Mouse (Mus musculus) limb, embryonic 11.5 days (tissue): Measurements from ENCODE around the gene Akr1b10. TPM values are rescaled to one million over a fixed set of nuclear protein-coding genes. Genes with fewer than 3 reads are reported as not detected.
A peak's percentile ranks its signal among the peaks of the same experiment; 100 is the strongest.

Source experiments
- ATAC-seq: fragments of 200-750 bp; cut with Nextera tagmentation; 2 replicates; pipeline ENCODE4 v1.8.0; 2017; ENCODE audit warnings: low read depth; ENCODE audit not compliant: insufficient number of reproducible peaks, low FRiP score, low TSS enrichment
- DNase-seq: peaks from one replicate; pipeline ENCODE4 v3.0.0-alpha.2; 2015; ENCODE audit warnings: low spot score
- H3K27ac ChIP-seq: fragments of 300-500 bp; sonication (generic); replicated peaks from 2 replicates; pipeline ENCODE4 v1.5.1; 2014; ENCODE audit warnings: low read depth, mild to moderate bottlenecking, low read length
- H3K27me3 ChIP-seq: fragments of 300-500 bp; sonication (generic); 2 replicates; pipeline ENCODE4 v1.6.1; 2014; ENCODE audit warnings: mild to moderate bottlenecking, low read length, mixed read lengths; ENCODE audit not compliant: control insufficient read depth, insufficient read depth
- H3K36me3 ChIP-seq: fragments of 300-500 bp; sonication (generic); 2 replicates; pipeline ENCODE4 v1.6.1; 2014; ENCODE audit warnings: mild to moderate bottlenecking, low read length, moderate library complexity, mixed read lengths; ENCODE audit not compliant: control insufficient read depth, insufficient read depth
- H3K4me1 ChIP-seq: fragments of 300-500 bp; sonication (generic); 2 replicates; pipeline ENCODE4 v1.6.1; 2014; ENCODE audit warnings: low read length, mixed read lengths; ENCODE audit not compliant: control insufficient read depth, insufficient read depth
- H3K4me2 ChIP-seq: fragments of 300-500 bp; sonication (generic); 2 replicates; pipeline ENCODE4 v1.6.1; 2014; ENCODE audit warnings: low read depth, mild to moderate bottlenecking, moderate library complexity; ENCODE audit not compliant: severe bottlenecking
- H3K4me3 ChIP-seq: fragments of 300-500 bp; sonication (generic); 2 replicates; pipeline ENCODE4 v1.5.1; 2014; ENCODE audit warnings: low read depth, low read length
- H3K9ac ChIP-seq: fragments of 300-500 bp; sonication (generic); 2 replicates; pipeline ENCODE4 v1.6.1; 2014; ENCODE audit warnings: mild to moderate bottlenecking, low read length
- H3K9me3 ChIP-seq: fragments of 300-500 bp; sonication (generic); 2 replicates; pipeline ENCODE4 v1.6.1; 2016; ENCODE audit warnings: low read length; ENCODE audit not compliant: control insufficient read depth
- WGBS: fragments of 180-500 bp; shearing (Covaris S2); extraction: QIAGEN DNeasy Blood & Tissue Kit; methylation state at CpG from one replicate; pipeline ENCODE4 v1.1.7; 2014; 5-methylcytosine and 5-hydroxymethylcytosine counted together
- polyA plus RNA-seq: library from polyadenylated mRNA; unstranded; fragments of >200 nt; fragmentation: Nextera tagmentation; extraction: Ambion mirVana; gene quantifications from 2 replicates; pipeline ENCODE4 v1.2.1, GENCODE M21; 2014

Akr1b10 gene
- polyA plus RNA-seq, 1 experiment from 2014 or later: 17.7 TPM

DNA sequence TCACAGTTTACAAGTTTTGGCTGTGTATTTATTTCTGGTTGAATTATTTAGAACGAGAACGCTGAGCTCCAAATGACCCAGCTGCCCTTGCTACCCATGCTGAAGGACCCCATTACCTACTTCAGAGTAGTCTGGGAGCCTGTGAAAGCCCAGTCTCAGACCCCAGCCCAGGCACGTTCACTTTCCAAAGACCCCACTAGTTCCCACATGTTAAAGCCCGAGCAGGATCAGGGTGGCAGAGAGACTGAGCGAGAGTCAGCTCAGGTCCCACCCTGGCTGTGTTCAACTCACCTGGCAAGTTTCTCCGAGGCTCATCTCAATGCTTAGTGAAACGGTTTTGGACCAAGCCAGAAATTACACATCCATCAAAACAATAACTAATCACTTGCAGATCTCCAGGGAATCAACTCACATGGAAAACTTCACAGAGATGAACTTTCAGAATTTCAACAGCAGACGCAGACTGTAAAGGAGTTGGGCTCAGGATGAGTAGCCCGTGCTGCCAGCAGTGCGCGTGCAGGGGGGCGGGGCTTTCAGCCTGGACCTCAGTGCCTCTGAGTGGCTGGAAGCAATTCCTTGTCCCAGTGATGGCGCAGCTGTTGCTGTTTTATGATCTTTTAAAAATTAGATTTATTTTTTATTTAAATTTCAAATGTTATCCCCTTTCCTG lies 818 bp downstream of the Akr1b10 start:
- Histone ChIP-seq H3K27ac (no peak overlapping the region), H3K4me1 (no peaks in the 10 kb centered on the region), H3K36me3 (no peaks in the 10 kb centered on the region), H3K9ac (peak overlapping the region; percentile 17; the same call in 1 of the 2 replicates), H3K4me2 (peak overlapping the region; percentile 66), H3K4me3 (peak overlapping the region; percentile 41), H3K9me3 (no peaks in the 10 kb centered on the region), H3K27me3 (no peaks in the 10 kb centered on the region)
- DNase-seq (peak; percentile 67), ATAC-seq (peak; percentile 73; the same call in 1 of the 2 replicates)
- WGBS: 2% methylated on average over 13 of the region's 13 CpGs

DNA sequence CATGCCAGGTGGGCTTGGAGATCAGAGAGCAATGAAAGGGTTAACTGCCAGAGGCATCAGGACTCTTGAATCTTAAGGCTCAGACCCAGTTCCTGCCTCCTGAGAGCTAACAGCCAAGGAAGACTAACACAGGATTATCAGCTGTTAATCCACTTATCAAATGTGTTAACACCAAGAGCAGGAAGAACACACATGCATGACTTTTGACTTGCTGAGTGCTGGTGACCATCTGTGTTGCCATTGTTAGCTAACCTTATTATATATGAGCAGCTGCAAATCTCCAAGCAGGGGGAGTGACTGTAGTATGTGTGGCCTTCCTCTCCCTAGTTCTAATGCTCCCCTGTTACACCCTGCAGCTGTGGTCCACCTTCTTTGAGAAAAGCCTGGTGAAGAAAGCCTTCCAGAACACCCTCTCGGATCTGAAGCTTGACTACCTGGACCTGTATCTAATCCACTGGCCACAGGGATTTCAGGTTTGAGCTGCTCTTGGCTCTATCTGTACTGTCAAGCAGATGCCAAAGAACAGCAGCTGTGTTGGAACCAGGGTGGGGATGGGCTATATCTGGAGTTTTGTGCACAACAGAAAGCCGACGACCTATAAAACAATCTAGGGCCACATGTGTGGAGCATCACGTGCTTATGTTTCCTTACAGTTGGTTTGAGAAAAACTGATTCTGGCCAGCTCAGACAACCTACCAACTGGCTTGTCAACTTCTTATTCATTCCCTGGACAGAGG lies 4.6 kb downstream of the Akr1b10 start:
- no peak overlapping the region for H3K9ac ChIP-seq
- H3K27ac ChIP-seq: no peak overlapping the region
- WGBS: 86% methylated on average over 4 of the region's 4 CpGs
- H3K4me1 ChIP-seq: no peaks in the 10 kb centered on the region
- DNase-seq (no peak), ATAC-seq (no peak)
- H3K27me3 ChIP-seq: no peaks in the 10 kb centered on the region
- H3K9me3 ChIP-seq: no peaks in the 10 kb centered on the region
- H3K4me3 ChIP-seq: no peak overlapping the region
- H3K4me2 ChIP-seq: no peak overlapping the region
- H3K36me3 ChIP-seq: no peaks in the 10 kb centered on the region; the same call in 1 of the 2 replicates

DNA sequence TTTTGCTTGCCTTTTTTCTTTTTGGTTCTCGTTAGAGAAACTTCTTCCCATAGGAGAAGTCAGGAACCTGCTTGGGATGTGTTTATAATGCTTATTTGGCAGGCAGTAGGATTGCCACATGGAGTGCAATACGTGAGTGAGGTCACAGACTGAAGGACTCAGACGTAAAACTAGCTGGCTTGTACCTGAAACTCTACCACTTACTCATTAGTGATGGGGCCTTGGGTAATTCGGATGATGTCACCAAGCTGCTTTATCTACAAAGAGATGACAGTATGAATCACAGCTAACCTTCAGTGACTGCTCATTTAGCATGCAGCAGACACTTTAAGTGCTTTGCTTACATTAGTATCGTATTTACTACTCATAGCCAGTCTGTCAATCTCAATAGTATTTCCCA lies 11.9 kb downstream of the Akr1b10 start:
- 77% methylated on average over 5 of the region's 5 CpGs for WGBS
- Histone ChIP-seq H3K9me3 (no peaks in the 10 kb centered on the region), H3K27ac (no peak overlapping the region), H3K9ac (no peak overlapping the region), H3K4me1 (no peaks in the 10 kb centered on the region), H3K27me3 (no peaks in the 10 kb centered on the region), H3K4me3 (no peak overlapping the region), H3K4me2 (no peak overlapping the region), H3K36me3 (no peaks in the 10 kb centered on the region; the same call in 1 of the 2 replicates)
- DNase-seq (no peak), ATAC-seq (no peak)

- 90% methylated on average over 6 of the region's 6 CpGs for WGBS
- no peak for DNase-seq
- Histone ChIP-seq H3K9ac (no peak overlapping the region), H3K4me1 (no peaks in the 10 kb centered on the region), H3K36me3 (no peaks in the 10 kb centered on the region), H3K27me3 (no peaks in the 10 kb centered on the region), H3K9me3 (no peaks in the 10 kb centered on the region), H3K4me2 (no peak overlapping the region), H3K4me3 (no peak overlapping the region), H3K27ac (no peak overlapping the region)
- no peak for ATAC-seq
Observed at GRCm38 (mm10) chr6:34398431-34398830, 14.4 kb downstream of the Akr1b10 start.

- no peak overlapping the region for H3K4me2 ChIP-seq
- no peak overlapping the region for H3K9ac ChIP-seq
- H3K4me3 ChIP-seq: no peak overlapping the region
- ATAC-seq: no peak
- no peak overlapping the region for H3K27ac ChIP-seq
- no peaks in the 10 kb centered on the region for H3K36me3 ChIP-seq
- WGBS: 88% methylated on average over 13 of the region's 13 CpGs
- H3K9me3 ChIP-seq: no peaks in the 10 kb centered on the region
- no peaks in the 10 kb centered on the region for H3K27me3 ChIP-seq
- DNase-seq: no peak
- H3K4me1 ChIP-seq: no peaks in the 10 kb centered on the region
Observed at GRCm38 (mm10) chr6:34399606-34400220, 15.7 kb downstream of the Akr1b10 start.

DNA sequence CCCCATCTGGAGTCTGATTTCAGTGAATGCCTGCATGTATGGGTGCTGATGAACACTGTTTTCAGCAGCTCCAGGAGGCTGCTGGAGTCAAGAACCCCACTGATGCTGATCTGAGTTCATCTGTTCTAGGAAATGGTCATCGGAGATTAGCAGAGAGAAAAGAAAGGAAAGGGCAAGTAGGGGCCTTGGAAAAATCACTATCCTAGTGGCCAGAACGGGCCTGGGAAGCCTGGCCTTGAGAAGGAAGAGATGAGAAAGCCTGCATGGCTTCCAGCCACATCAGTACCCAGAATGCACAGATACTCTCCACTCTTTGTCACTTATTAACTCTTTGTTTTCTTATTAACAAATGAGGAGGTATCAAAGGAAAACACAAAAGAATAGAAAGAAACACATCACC lies 16.7 kb downstream of the Akr1b10 start:
- WGBS: 79% methylated on average over 2 of the region's 2 CpGs

GRCm38 (mm10) chr6:34406746-34407145 lies 22.7 kb downstream of the Akr1b10 start:
- no peak for DNase-seq
- H3K36me3 ChIP-seq: no peaks in the 10 kb centered on the region
- H3K9me3 ChIP-seq: no peaks in the 10 kb centered on the region
- ATAC-seq: no peak
- H3K4me3 ChIP-seq: no peak overlapping the region
- H3K27ac ChIP-seq: no peak overlapping the region
- H3K4me2 ChIP-seq: no peak overlapping the region
- H3K9ac ChIP-seq: no peak overlapping the region
- H3K4me1 ChIP-seq: no peaks in the 10 kb centered on the region
- WGBS: 93% methylated on average over 4 of the region's 4 CpGs
- H3K27me3 ChIP-seq: no peaks in the 10 kb centered on the region

More for the DNA sequence above, 16.7 kb downstream of the Akr1b10 start:
- DNase-seq: no peak
- Histone ChIP-seq H3K27ac (no peak overlapping the region), H3K4me3 (no peak overlapping the region), H3K9ac (no peak overlapping the region), H3K4me2 (no peak overlapping the region), H3K4me1 (no peaks in the 10 kb centered on the region), H3K27me3 (no peaks in the 10 kb centered on the region), H3K36me3 (no peaks in the 10 kb centered on the region), H3K9me3 (no peaks in the 10 kb centered on the region)
- no peak for ATAC-seq

DNA sequence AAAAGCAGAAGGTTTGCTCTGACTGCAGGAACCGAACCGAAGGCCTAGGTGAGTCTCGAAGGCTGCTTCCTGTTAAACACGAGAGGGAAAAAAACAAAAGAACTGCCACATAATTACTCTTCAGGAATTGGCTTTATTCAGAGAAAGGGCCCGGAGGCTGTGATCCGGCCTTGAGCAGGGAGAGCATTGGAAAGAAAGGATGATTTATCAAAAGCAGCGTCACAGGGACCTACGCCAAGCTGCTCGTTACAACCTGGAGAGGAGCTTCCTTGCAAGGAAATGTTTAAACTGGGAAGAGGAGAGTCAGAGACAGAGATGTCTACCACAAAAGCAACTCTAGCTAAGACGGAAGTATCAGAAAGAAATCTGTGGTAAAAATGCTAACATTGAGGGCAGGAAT lies 23.4 kb downstream of the Akr1b10 start:
- Histone ChIP-seq H3K27me3 (no peaks in the 10 kb centered on the region), H3K27ac (no peak overlapping the region), H3K4me3 (no peak overlapping the region), H3K36me3 (no peaks in the 10 kb centered on the region), H3K9ac (no peak overlapping the region), H3K9me3 (no peaks in the 10 kb centered on the region), H3K4me2 (no peak overlapping the region), H3K4me1 (no peaks in the 10 kb centered on the region)
- 82% methylated on average over 10 of the region's 10 CpGs for WGBS
- DNase-seq (no peak), ATAC-seq (no peak)
